Mouse (Mus musculus): ENCODE data around the gene Eri3. TPM values are rescaled to one million over a fixed set of nuclear protein-coding genes. Genes with fewer than 3 reads are reported as not detected.

The Eri3 gene
- polyA plus RNA-seq, 1 experiment from 2014 or later: 166 TPM

DNA sequence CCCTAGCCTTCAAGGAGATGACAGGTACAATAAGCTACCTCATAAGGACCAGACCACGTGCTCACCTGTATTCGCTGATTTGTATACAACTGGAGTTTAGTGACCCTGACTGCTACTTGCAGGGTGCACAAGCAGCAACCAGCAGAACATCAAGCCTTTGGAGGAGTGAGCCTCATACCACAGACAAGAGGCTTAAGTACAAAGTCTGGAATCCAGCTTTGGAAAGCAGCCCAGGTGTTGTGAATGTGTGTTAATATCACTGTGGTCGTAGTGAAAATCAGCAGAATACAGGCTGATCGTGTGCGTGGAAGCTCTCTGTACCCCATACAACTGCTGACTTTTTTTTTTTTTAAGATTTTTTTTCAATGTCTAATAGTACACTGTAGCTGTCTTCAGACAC is 109.8 kb downstream of the Eri3 start:
- Histone ChIP-seq H3K4me3 (replicated peaks) (no peak overlapping the region), H3K9ac (replicated peaks) (no peak overlapping the region), H3K4me1 (replicated peaks) (peaks cover 51% of the 10 kb centered on the region), H3K4me2 (no peak overlapping the region), H3K36me3 (peaks cover 21% of the 10 kb centered on the region; the same call in 1 of the 2 replicates), H3K27me3 (no peaks in the 10 kb centered on the region), H3K27ac (peak overlapping the region; percentile 56; the same call in 1 of the 2 replicates), H3K9me3 (no peaks in the 10 kb centered on the region)
- 78% methylated on average over 5 of the region's 5 CpGs for WGBS
- no peak for ATAC-seq (ENCODE audit: insufficient number of reproducible peaks, insufficient read depth, low FRiP score, low TSS enrichment, low read depth)

DNA sequence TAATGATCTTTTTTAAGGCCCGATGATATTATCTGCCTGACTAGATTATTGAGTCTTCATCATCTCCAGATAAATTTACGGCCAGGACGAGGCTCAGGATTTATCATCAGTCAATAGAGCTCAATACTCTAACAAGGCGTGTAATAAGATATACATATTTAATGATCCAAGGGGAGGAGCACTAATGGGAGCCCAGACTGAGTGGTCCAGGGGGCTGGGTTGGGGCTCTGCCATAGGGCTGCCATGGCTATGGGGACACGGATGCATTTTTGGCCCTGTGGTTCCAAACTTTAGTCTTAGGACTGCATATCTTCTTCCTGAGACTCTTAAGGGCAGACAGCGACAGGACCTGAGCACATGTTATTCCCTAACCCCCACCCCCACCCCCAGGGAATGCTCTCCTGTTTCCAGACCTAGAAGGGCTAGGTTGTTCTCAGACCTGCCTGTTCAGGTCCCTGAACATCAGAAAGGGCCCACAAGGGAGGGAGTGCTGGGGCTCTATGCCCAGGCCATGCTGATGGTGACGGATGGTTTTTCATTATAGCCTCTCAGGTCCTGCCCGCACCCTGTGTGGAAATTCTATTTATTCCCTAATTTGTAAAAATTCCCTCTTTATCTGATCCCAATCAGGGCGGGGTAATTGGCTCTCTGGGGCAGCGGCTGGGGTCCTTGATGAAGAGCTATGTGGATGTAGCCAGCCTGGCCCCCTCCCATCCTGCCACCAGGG is 114.4 kb downstream of the Eri3 start:
- H3K4me3 ChIP-seq (replicated peaks): no peak overlapping the region
- H3K4me2 ChIP-seq: no peak overlapping the region
- ATAC-seq (ENCODE audit: insufficient number of reproducible peaks, insufficient read depth, low FRiP score, low TSS enrichment, low read depth): no peak
- H3K36me3 ChIP-seq: peaks cover 21% of the 10 kb centered on the region; the same call in 1 of the 2 replicates
- no peak overlapping the region for H3K9ac ChIP-seq (replicated peaks)
- WGBS: 79% methylated on average over 10 of the region's 10 CpGs
- H3K4me1 ChIP-seq (replicated peaks): peaks cover 14% of the 10 kb centered on the region
- no peak overlapping the region for H3K27ac ChIP-seq
- no peaks in the 10 kb centered on the region for H3K9me3 ChIP-seq
- no peaks in the 10 kb centered on the region for H3K27me3 ChIP-seq

DNA sequence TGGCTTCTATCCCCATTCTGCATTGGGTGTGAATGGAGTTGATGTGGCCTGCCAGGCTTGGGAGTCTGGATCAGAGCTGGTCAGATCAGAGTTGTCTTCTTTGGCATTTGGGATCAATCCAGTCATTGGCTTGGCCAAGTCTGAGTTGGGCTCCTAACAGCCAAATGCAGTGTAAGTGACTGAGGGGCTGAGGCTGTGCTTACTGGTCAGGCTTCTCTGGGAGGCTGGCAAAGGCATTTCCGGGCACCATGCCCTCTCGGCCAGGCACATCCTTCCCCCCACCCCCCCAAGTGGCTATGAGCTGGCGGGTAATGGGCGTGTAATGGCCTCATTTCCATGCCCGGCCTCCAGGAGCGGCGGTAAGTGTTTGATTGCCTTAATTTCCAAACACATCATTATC is 115.4 kb downstream of the Eri3 start:
- Histone ChIP-seq H3K9me3 (no peaks in the 10 kb centered on the region), H3K4me1 (replicated peaks) (peaks cover 9% of the 10 kb centered on the region), H3K9ac (replicated peaks) (no peak overlapping the region), H3K36me3 (peaks cover 19% of the 10 kb centered on the region; the same call in 1 of the 2 replicates), H3K4me2 (no peak overlapping the region), H3K4me3 (replicated peaks) (no peak overlapping the region), H3K27ac (no peak overlapping the region), H3K27me3 (no peaks in the 10 kb centered on the region)
- no peak for ATAC-seq (ENCODE audit: insufficient number of reproducible peaks, insufficient read depth, low FRiP score, low TSS enrichment, low read depth)
- 59% methylated on average over 7 of the region's 7 CpGs for WGBS

DNA sequence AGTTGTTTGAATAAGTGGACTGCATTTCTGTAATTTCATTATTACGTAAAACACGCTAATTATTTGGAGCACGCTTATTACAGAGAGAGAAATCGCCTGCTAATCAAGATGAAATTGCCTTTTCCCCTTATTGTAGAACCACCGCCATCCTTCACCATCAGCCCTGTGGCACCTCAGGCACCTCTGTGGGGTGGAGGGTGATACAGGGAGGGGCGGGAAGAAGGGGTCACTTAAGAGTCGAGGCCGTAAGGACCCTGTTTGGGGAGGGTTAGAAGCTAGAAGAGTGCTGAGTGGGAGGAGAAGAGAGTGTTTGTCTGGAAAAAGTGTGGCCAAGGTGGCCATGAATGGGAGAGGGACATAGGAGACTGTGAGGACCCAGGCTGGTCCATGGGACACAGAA is 115.9 kb downstream of the Eri3 start:
- Histone ChIP-seq H3K4me1 (replicated peaks) (peaks cover 9% of the 10 kb centered on the region), H3K36me3 (peaks cover 14% of the 10 kb centered on the region; the same call in 1 of the 2 replicates), H3K4me3 (replicated peaks) (no peak overlapping the region), H3K9me3 (no peaks in the 10 kb centered on the region), H3K27ac (no peak overlapping the region), H3K27me3 (no peaks in the 10 kb centered on the region), H3K9ac (replicated peaks) (no peak overlapping the region), H3K4me2 (no peak overlapping the region)
- no peak; the same call in 1 of the 2 replicates for ATAC-seq (ENCODE audit: insufficient number of reproducible peaks, insufficient read depth, low FRiP score, low TSS enrichment, low read depth)
- 54% methylated on average over 8 of the region's 8 CpGs for WGBS

DNA sequence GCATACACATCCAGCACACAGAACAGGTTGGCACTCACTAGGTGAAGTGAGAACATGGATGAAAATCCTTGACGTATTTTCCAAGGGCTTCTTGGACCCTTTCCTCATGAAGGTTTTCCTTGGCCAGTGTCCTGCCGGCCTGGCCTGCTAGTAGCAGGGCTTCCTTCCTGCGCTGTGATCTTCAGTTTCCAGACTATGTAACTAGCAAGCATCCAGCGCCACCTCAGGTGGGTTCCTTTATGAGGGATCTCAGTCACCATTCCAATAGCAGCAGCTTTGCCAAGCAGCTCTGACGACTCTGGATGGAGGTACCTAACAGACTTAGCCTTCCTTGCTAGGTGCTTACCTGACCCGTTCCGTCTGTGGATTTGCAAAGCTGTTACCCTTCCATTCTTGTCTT is 119.7 kb downstream of the Eri3 start:
- peaks cover 8% of the 10 kb centered on the region for H3K4me1 ChIP-seq (replicated peaks)
- H3K27me3 ChIP-seq: no peaks in the 10 kb centered on the region
- no peak for ATAC-seq (ENCODE audit: insufficient number of reproducible peaks, insufficient read depth, low FRiP score, low TSS enrichment, low read depth)
- peaks cover 28% of the 10 kb centered on the region for H3K36me3 ChIP-seq
- 82% methylated on average over 7 of the region's 7 CpGs for WGBS
- no peaks in the 10 kb centered on the region for H3K9me3 ChIP-seq
- no peak overlapping the region for H3K27ac ChIP-seq
- H3K4me3 ChIP-seq (replicated peaks): no peak overlapping the region
- no peak overlapping the region for H3K4me2 ChIP-seq
- H3K9ac ChIP-seq (replicated peaks): no peak overlapping the region

DNA sequence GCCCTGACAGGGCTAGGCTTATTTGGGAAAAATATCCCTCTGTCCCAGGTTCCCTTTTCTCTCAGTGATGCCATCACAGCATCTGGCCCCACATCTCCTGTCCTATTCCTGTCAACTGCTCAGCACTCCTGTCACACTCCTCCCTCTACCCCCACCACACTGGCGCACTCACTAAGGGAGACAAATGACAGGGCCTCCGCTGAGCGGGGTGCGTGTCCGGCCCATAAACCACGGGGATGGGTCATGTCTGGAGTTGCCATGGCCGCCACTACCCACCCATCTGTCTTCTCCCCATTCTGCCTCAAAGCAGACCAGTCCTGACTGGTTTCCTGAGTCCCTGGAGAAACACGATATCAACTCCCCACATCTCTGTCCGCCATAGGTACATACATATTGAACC is 121.9 kb downstream of the Eri3 start:
- Histone ChIP-seq H3K9ac (replicated peaks) (0 out of 2 replicates have a peak overlapping the region, but pooled peaks have one; percentile 8), H3K4me3 (replicated peaks) (no peak overlapping the region), H3K27me3 (no peaks in the 10 kb centered on the region), H3K36me3 (peaks cover 46% of the 10 kb centered on the region), H3K4me2 (no peak overlapping the region), H3K4me1 (replicated peaks) (no peaks in the 10 kb centered on the region), H3K27ac (no peak overlapping the region), H3K9me3 (no peaks in the 10 kb centered on the region)
- ATAC-seq (ENCODE audit: insufficient number of reproducible peaks, insufficient read depth, low FRiP score, low TSS enrichment, low read depth): no peak
- WGBS: 71% methylated on average over 9 of the region's 9 CpGs

DNA sequence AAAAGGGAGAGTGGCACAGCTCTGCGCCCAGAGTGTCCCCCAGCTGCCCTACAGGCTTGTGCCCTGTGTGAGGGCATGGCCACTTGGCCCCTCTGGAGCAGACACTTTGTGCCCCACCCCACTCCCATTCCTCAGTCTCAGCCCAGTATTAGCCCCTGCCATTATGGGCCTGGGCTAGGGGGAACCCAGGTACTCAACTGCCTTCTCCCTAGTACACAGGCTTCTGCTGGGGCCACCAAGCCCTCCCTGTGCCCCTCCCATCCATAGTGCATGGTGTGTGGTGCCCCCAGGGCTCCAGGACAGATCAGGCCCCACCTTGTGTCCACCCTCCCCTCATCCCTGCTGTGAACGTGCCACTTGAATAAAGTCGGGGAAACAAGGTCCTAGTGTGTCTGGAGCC is 123.7 kb downstream of the Eri3 start:
- no peak for ATAC-seq (ENCODE audit: insufficient number of reproducible peaks, insufficient read depth, low FRiP score, low TSS enrichment, low read depth)
- no peak overlapping the region for H3K4me3 ChIP-seq (replicated peaks)
- H3K36me3 ChIP-seq: peaks cover 65% of the 10 kb centered on the region
- no peak overlapping the region for H3K4me2 ChIP-seq
- WGBS: 89% methylated on average over 3 of the region's 3 CpGs
- H3K9ac ChIP-seq (replicated peaks): no peak overlapping the region
- no peaks in the 10 kb centered on the region for H3K4me1 ChIP-seq (replicated peaks)
- H3K9me3 ChIP-seq: no peaks in the 10 kb centered on the region
- no peak overlapping the region for H3K27ac ChIP-seq
- H3K27me3 ChIP-seq: no peaks in the 10 kb centered on the region

DNA sequence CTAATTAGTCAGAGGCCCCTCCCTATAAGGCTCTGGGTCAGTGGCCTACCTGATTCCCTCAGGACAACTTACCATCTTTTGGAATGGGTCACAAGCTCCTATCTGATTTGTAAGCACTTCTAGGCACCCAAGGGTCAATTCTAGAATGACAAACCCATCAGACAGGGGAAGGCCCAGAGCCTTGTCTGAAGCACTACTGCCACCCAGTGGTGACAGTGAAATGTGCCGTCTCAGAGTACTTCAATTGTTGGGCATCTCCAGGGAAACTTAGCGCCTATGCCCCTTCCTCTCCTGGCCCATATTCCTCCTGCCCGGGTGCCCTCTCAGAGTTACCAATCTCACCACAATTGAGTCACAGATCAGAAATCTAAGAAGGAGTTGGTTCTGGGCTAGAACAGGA is 126.7 kb downstream of the Eri3 start:
- H3K9me3 ChIP-seq: no peaks in the 10 kb centered on the region
- no peaks in the 10 kb centered on the region for H3K27me3 ChIP-seq
- no peak overlapping the region for H3K27ac ChIP-seq
- 17% methylated on average over 3 of the region's 3 CpGs for WGBS
- H3K9ac ChIP-seq (replicated peaks): no peak overlapping the region
- H3K36me3 ChIP-seq: peaks cover 83% of the 10 kb centered on the region
- H3K4me3 ChIP-seq (replicated peaks): no peak overlapping the region
- no peak for ATAC-seq (ENCODE audit: insufficient number of reproducible peaks, insufficient read depth, low FRiP score, low TSS enrichment, low read depth)
- H3K4me2 ChIP-seq: no peak overlapping the region
- peaks cover 9% of the 10 kb centered on the region for H3K4me1 ChIP-seq (replicated peaks)

DNA sequence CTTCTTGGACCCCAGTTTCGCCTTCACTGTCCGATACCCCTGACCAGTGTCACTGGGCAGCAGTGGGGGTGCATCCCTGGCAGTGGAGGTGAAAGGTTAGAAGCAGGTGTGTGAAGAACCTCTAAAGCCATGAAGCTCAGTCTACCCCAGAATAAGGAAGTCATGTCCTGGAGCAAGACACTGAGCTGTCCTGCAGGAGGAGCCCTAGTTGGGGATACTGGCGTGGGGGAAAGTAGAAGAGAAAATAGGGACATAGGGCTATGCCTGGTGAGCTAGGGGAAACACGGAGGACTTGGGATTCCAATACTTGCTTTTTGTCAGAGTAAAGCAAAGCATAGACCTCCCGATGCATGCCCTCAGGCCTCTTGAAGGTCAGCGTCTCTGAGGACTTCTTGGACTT is 130.8 kb downstream of the Eri3 start:
- Histone ChIP-seq H3K4me2 (peak overlapping the region; percentile 78), H3K4me3 (replicated peaks) (peak overlapping the region; percentile 84), H3K36me3 (peaks cover 45% of the 10 kb centered on the region), H3K4me1 (replicated peaks) (peaks cover 9% of the 10 kb centered on the region), H3K9me3 (no peaks in the 10 kb centered on the region), H3K9ac (replicated peaks) (no peak overlapping the region), H3K27ac (no peak overlapping the region), H3K27me3 (no peaks in the 10 kb centered on the region)
- ATAC-seq (ENCODE audit: insufficient number of reproducible peaks, insufficient read depth, low FRiP score, low TSS enrichment, low read depth): no peak
- WGBS: 84% methylated on average over 6 of the region's 6 CpGs

DNA sequence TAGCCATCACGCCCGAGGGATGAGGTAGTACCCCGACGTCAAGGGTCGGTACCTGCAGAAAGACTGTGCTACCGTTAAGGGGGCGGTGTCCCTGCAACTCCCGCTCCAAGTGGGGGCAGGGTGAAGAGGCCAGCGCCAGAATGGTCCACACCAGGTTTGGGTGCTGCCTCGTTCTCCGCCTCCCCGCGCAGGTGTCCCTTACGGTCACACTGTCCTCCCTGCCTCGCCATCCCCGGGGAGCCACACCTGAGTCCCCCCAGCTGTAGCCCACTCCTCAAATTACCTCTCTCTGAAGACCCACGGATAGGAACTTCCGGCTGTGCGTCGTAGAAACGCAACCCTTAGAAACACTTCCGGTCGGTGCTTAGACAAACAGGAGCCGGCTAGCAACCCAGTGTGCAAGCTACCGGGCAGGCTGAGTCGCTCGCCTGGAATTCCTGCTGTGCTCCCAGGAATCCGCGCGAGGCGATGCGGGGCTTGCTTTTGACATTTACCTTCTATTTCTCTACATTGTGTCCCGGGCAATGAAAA is 131.8 kb downstream of the Eri3 start, which contains the start of gene Dmap1:
Gene Dmap1 (minus strand): TSS at position 343 of the 531 bp plus-strand sequence.
- H3K27me3 ChIP-seq: no peaks in the 10 kb centered on the region
- H3K4me2 ChIP-seq: peak within 1 kb of the TSS; percentile 78
- 0 out of 2 replicates have a peak within 1 kb of the TSS, but pooled peaks have one; percentile 35 for H3K27ac ChIP-seq
- H3K9me3 ChIP-seq: no peaks in the 10 kb centered on the region
- under 1% methylated on average over 33 of the region's 33 CpGs for WGBS
- H3K36me3 ChIP-seq: peaks cover 37% of the 10 kb centered on the region
- H3K4me1 ChIP-seq (replicated peaks): peaks cover 9% of the 10 kb centered on the region
- peak within 1 kb of the TSS; percentile 84 for H3K4me3 ChIP-seq (replicated peaks)
- ATAC-seq (ENCODE audit: insufficient number of reproducible peaks, insufficient read depth, low FRiP score, low TSS enrichment, low read depth): peak; percentile 75
- H3K9ac ChIP-seq (replicated peaks): peak within 1 kb of the TSS; percentile 86

DNA sequence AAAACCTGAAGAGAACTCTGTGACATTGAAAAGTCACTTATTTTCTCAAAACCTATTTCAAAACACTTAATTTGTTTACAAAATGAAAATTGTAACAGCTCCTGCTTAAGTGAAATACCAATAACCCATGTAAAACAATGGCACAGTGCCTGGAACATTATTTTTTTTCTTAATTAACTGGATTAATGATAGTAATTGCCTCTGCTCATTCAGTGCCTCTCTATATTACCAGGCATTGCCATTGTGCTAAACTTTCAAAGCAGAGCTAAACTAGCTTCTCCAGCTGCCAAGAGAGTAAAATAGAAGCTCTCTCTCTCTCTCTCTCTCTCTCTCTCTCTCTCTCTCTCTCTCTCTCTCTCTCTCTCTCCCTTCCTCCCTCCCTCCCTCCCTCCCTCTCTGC is 132.3 kb downstream of the Eri3 start:
- peak overlapping the region; percentile 86; the same call in 1 of the 2 replicates for H3K9ac ChIP-seq (replicated peaks)

More for the DNA sequence above, 132.3 kb downstream of the Eri3 start:
- no peak for ATAC-seq (ENCODE audit: insufficient number of reproducible peaks, insufficient read depth, low FRiP score, low TSS enrichment, low read depth)
- peaks cover 33% of the 10 kb centered on the region for H3K36me3 ChIP-seq
- H3K4me2 ChIP-seq: peak overlapping the region; percentile 78
- H3K4me3 ChIP-seq (replicated peaks): peak overlapping the region; percentile 84
- no peaks in the 10 kb centered on the region for H3K9me3 ChIP-seq
- H3K27ac ChIP-seq: no peak overlapping the region
- peaks cover 9% of the 10 kb centered on the region for H3K4me1 ChIP-seq (replicated peaks)
- H3K27me3 ChIP-seq: no peaks in the 10 kb centered on the region
